Mouse (Mus musculus) C2C12 (cell line): Measurements from ENCODE around the gene Gm5678. TPM values are rescaled to one million over a fixed set of nuclear protein-coding genes. Genes with fewer than 3 reads are reported as not detected.

Experiments used
- H3K27me3 ChIP-seq: one replicate; pipeline ENCODE4 v1.6.1; 2011; ENCODE audit not compliant: control insufficient read depth, insufficient read depth, insufficient read length
- H3K36me3 ChIP-seq: one replicate; pipeline ENCODE4 v1.6.1; 2011; ENCODE audit not compliant: control insufficient read depth, insufficient read depth
- H3K4me3 ChIP-seq: one replicate; pipeline ENCODE4 v1.5.1; 2011; ENCODE audit warnings: mild to moderate bottlenecking, control low read depth; ENCODE audit not compliant: poor library complexity, insufficient read depth, severe bottlenecking
- H3K79me2 ChIP-seq: one replicate; pipeline ENCODE4 v1.6.1; 2011; ENCODE audit not compliant: control insufficient read depth, insufficient read depth
- H3K79me3 ChIP-seq: one replicate; pipeline ENCODE4 v1.6.1; 2011; ENCODE audit warnings: low read depth, control low read depth
- H3ac ChIP-seq: one replicate; pipeline ENCODE3; 2011; ENCODE audit warnings: low read depth; ENCODE audit not compliant: control insufficient read depth, insufficient read length
- CEBPB ChIP-seq: IDR thresholded peaks from one replicate; pipeline ENCODE4 v1.6.1; 2011; ENCODE audit warnings: low read depth, mild to moderate bottlenecking, control low read depth, moderate library complexity
- CTCF ChIP-seq: IDR thresholded peaks from one replicate; pipeline ENCODE4 v1.5.1; 2011; ENCODE audit not compliant: control insufficient read depth, insufficient read depth, insufficient read length
- FOSL1 ChIP-seq: IDR thresholded peaks from one replicate; pipeline ENCODE4 v1.8.0; 2011; ENCODE audit warnings: mild to moderate bottlenecking, low read length; ENCODE audit not compliant: poor library complexity, insufficient read depth, severe bottlenecking
- MAX ChIP-seq: IDR thresholded peaks from one replicate; pipeline ENCODE4 v1.6.1; 2011; ENCODE audit warnings: mild to moderate bottlenecking, control low read depth
- MYOD1 ChIP-seq: IDR thresholded peaks from one replicate; pipeline ENCODE4 v1.6.1; 2011; ENCODE audit warnings: low read depth; ENCODE audit not compliant: control insufficient read depth, insufficient read length
- MYOG ChIP-seq: IDR thresholded peaks from one replicate; pipeline ENCODE4 v1.6.1; 2011; ENCODE audit not compliant: control insufficient read depth, insufficient read length; ENCODE audit errors: extremely low read depth
- USF1 ChIP-seq: IDR thresholded peaks from one replicate; pipeline ENCODE4 v1.6.1; 2011; ENCODE audit warnings: low read depth, mild to moderate bottlenecking, control low read depth, moderate library complexity
- polyA plus RNA-seq: library from polyadenylated mRNA; unstranded; fragments of >200 nt; fragmentation: generic; extraction: Trizol; gene quantifications from one replicate; pipeline ENCODE4 v1.2.1, GENCODE M21; 2012; ENCODE audit warnings: missing spikeins

The Gm5678 gene
- polyA plus RNA-seq, 1 experiment: not detected

- Histone ChIP-seq H3K79me2 (no peaks in the 10 kb centered on the region), H3K27me3 (no peaks in the 10 kb centered on the region), H3K79me3 (no peaks in the 10 kb centered on the region), H3K4me3 (no peak overlapping the region), H3K36me3 (no peaks in the 10 kb centered on the region), H3ac (no peak overlapping the region)
- TF ChIP-seq CEBPB (no peak), CTCF (no peak), MAX (no peak), MYOG (no peak), MYOD1 (no peak), USF1 (no peak), FOSL1 (no peak)
Measured at GRCm38 (mm10) chr16:93595766-93596165, 32.1 kb upstream of the Gm5678 start.

- Histone ChIP-seq H3K36me3 (no peaks in the 10 kb centered on the region), H3K79me2 (no peaks in the 10 kb centered on the region), H3ac (no peak overlapping the region), H3K4me3 (no peak overlapping the region), H3K79me3 (no peaks in the 10 kb centered on the region), H3K27me3 (no peaks in the 10 kb centered on the region)
- TF ChIP-seq MYOD1: no peak
- no peak for TF ChIP-seq CTCF
- TF ChIP-seq CEBPB: no peak
- no peak for TF ChIP-seq MYOG
- no peak for TF ChIP-seq FOSL1
- TF ChIP-seq USF1: no peak
- TF ChIP-seq MAX: no peak
Measured at GRCm38 (mm10) chr16:93596807-93597206, 31.1 kb upstream of the Gm5678 start.

- no peak for TF ChIP-seq MYOD1
- TF ChIP-seq FOSL1: no peak
- no peak for TF ChIP-seq MAX
- no peak for TF ChIP-seq MYOG
- TF ChIP-seq CEBPB: no peak
- TF ChIP-seq USF1: no peak
- TF ChIP-seq CTCF: no peak
- H3K79me2 ChIP-seq: no peaks in the 10 kb centered on the region
- H3K27me3 ChIP-seq: no peaks in the 10 kb centered on the region
- no peak overlapping the region for H3K4me3 ChIP-seq
- no peak overlapping the region for H3ac ChIP-seq
- H3K79me3 ChIP-seq: no peaks in the 10 kb centered on the region
- H3K36me3 ChIP-seq: no peaks in the 10 kb centered on the region
Measured at GRCm38 (mm10) chr16:93597551-93597950, 30.3 kb upstream of the Gm5678 start.

GRCm38 (mm10) chr16:93599461-93599860 lies 28.4 kb upstream of the Gm5678 start:
- no peak for TF ChIP-seq CTCF
- H3ac ChIP-seq: no peak overlapping the region
- no peaks in the 10 kb centered on the region for H3K79me3 ChIP-seq
- H3K79me2 ChIP-seq: no peaks in the 10 kb centered on the region
- H3K36me3 ChIP-seq: no peaks in the 10 kb centered on the region
- H3K27me3 ChIP-seq: no peaks in the 10 kb centered on the region
- no peak overlapping the region for H3K4me3 ChIP-seq

- no peaks in the 10 kb centered on the region for H3K79me3 ChIP-seq
Measured at GRCm38 (mm10) chr16:93603439-93604212, 24.3 kb upstream of the Gm5678 start, which contains the start of gene Setd4. Gene Setd4, minus strand, starts transcription at chr16:93604063.

GRCm38 (mm10) chr16:93604481-93604969 lies 23.4 kb upstream of the Gm5678 start:
- peak overlapping the region; percentile 34 for H3K4me3 ChIP-seq
- no peaks in the 10 kb centered on the region for H3K36me3 ChIP-seq
- TF ChIP-seq CEBPB: no peak
- no peak for TF ChIP-seq USF1
- TF ChIP-seq MYOD1: no peak
- no peak for TF ChIP-seq MYOG
- no peak for TF ChIP-seq FOSL1
- TF ChIP-seq MAX: no peak
- no peak for TF ChIP-seq CTCF

More at GRCm38 (mm10) chr16:93603439-93604212, 24.3 kb upstream of the Gm5678 start, which contains the start of gene Setd4:
- H3ac ChIP-seq: peak within 1 kb of the TSS; percentile 83
- no peak for TF ChIP-seq MYOG
- no peak for TF ChIP-seq FOSL1
- no peak for TF ChIP-seq MYOD1
- TF ChIP-seq MAX: peak; percentile 56
- TF ChIP-seq CTCF: no peak
- peak within 1 kb of the TSS; percentile 34 for H3K4me3 ChIP-seq
- H3K79me2 ChIP-seq: no peaks in the 10 kb centered on the region
- no peaks in the 10 kb centered on the region for H3K27me3 ChIP-seq
- no peaks in the 10 kb centered on the region for H3K36me3 ChIP-seq

More at GRCm38 (mm10) chr16:93604481-93604969, 23.4 kb upstream of the Gm5678 start:
- Histone ChIP-seq H3ac (no peak overlapping the region), H3K27me3 (no peaks in the 10 kb centered on the region), H3K79me2 (no peaks in the 10 kb centered on the region), H3K79me3 (no peaks in the 10 kb centered on the region)
